Mouse (Mus musculus): ENCODE data around the gene Auts2. TPM values are rescaled to one million over a fixed set of nuclear protein-coding genes. Genes with fewer than 3 reads are reported as not detected.

Auts2 gene
- polyA plus RNA-seq, 1 experiment from 2014 or later: 19.0 TPM

GRCm38 (mm10) chr5:131812483-131813063 is 730.6 kb downstream of the Auts2 start:
- Histone ChIP-seq H3K4me2 (replicated peaks) (no peak overlapping the region), H3K4me1 (replicated peaks) (peaks cover 11% of the 10 kb centered on the region; the same call in 1 of the 2 replicates), H3K27ac (no peak overlapping the region), H3K4me3 (replicated peaks) (no peak overlapping the region), H3K36me3 (no peaks in the 10 kb centered on the region), H3K27me3 (replicated peaks) (no peaks in the 10 kb centered on the region), H3K9me3 (no peaks in the 10 kb centered on the region), H3K9ac (no peak overlapping the region)
- WGBS: 83% methylated on average over 10 of the region's 10 CpGs
- ATAC-seq: no peak

GRCm38 (mm10) chr5:131806350-131806749 is 736.8 kb downstream of the Auts2 start:
- Histone ChIP-seq H3K9ac (no peak overlapping the region), H3K4me3 (replicated peaks) (no peak overlapping the region), H3K36me3 (no peaks in the 10 kb centered on the region), H3K4me1 (replicated peaks) (no peaks in the 10 kb centered on the region), H3K27me3 (replicated peaks) (no peaks in the 10 kb centered on the region), H3K4me2 (replicated peaks) (no peak overlapping the region), H3K9me3 (no peaks in the 10 kb centered on the region), H3K27ac (no peak overlapping the region)
- WGBS: 82% methylated on average over 2 of the region's 2 CpGs
- no peak for ATAC-seq

GRCm38 (mm10) chr5:131805277-131805676 is 737.9 kb downstream of the Auts2 start:
- Histone ChIP-seq H3K4me3 (replicated peaks) (no peak overlapping the region), H3K27ac (no peak overlapping the region)
- WGBS: 74% methylated on average over 4 of the region's 4 CpGs

GRCm38 (mm10) chr5:131803609-131804008 is 739.5 kb downstream of the Auts2 start:
- 75% methylated on average over 10 of the region's 10 CpGs for WGBS
- Histone ChIP-seq H3K9ac (no peak overlapping the region), H3K27me3 (replicated peaks) (no peaks in the 10 kb centered on the region), H3K4me1 (replicated peaks) (no peaks in the 10 kb centered on the region), H3K9me3 (no peaks in the 10 kb centered on the region), H3K36me3 (no peaks in the 10 kb centered on the region), H3K4me2 (replicated peaks) (no peak overlapping the region), H3K27ac (no peak overlapping the region), H3K4me3 (replicated peaks) (no peak overlapping the region)
- ATAC-seq: no peak

More at GRCm38 (mm10) chr5:131805277-131805676, 737.9 kb downstream of the Auts2 start:
- ATAC-seq: no peak
- no peaks in the 10 kb centered on the region for H3K4me1 ChIP-seq (replicated peaks)
- no peaks in the 10 kb centered on the region for H3K9me3 ChIP-seq
- no peak overlapping the region for H3K9ac ChIP-seq
- no peak overlapping the region for H3K4me2 ChIP-seq (replicated peaks)
- H3K36me3 ChIP-seq: no peaks in the 10 kb centered on the region
- no peaks in the 10 kb centered on the region for H3K27me3 ChIP-seq (replicated peaks)

- Histone ChIP-seq H3K9ac (no peak overlapping the region), H3K36me3 (no peaks in the 10 kb centered on the region), H3K27ac (no peak overlapping the region), H3K4me1 (replicated peaks) (no peaks in the 10 kb centered on the region), H3K4me3 (replicated peaks) (no peak overlapping the region), H3K9me3 (no peaks in the 10 kb centered on the region), H3K4me2 (replicated peaks) (no peak overlapping the region), H3K27me3 (replicated peaks) (no peaks in the 10 kb centered on the region)
- WGBS: 52% methylated on average over 6 of the region's 6 CpGs
- ATAC-seq: no peak
Observed at GRCm38 (mm10) chr5:131802340-131803036, 740.7 kb downstream of the Auts2 start.

GRCm38 (mm10) chr5:131801924-131802323 is 741.2 kb downstream of the Auts2 start:
- ATAC-seq: no peak
- Histone ChIP-seq H3K27ac (no peak overlapping the region), H3K4me1 (replicated peaks) (no peaks in the 10 kb centered on the region), H3K4me3 (replicated peaks) (no peak overlapping the region), H3K9me3 (no peaks in the 10 kb centered on the region), H3K4me2 (replicated peaks) (no peak overlapping the region), H3K27me3 (replicated peaks) (no peaks in the 10 kb centered on the region), H3K36me3 (no peaks in the 10 kb centered on the region), H3K9ac (no peak overlapping the region)
- WGBS: 66% methylated on average over 6 of the region's 6 CpGs

GRCm38 (mm10) chr5:131798373-131798772 is 744.8 kb downstream of the Auts2 start:
- Histone ChIP-seq H3K27me3 (replicated peaks) (no peaks in the 10 kb centered on the region), H3K36me3 (no peaks in the 10 kb centered on the region), H3K9ac (no peak overlapping the region), H3K4me2 (replicated peaks) (no peak overlapping the region), H3K27ac (no peak overlapping the region), H3K4me3 (replicated peaks) (no peak overlapping the region), H3K4me1 (replicated peaks) (no peaks in the 10 kb centered on the region), H3K9me3 (no peaks in the 10 kb centered on the region)
- ATAC-seq: no peak
- 81% methylated on average over 5 of the region's 5 CpGs for WGBS

GRCm38 (mm10) chr5:131797044-131797443 is 746.1 kb downstream of the Auts2 start:
- Histone ChIP-seq H3K9ac (no peak overlapping the region), H3K4me3 (replicated peaks) (no peak overlapping the region), H3K4me1 (replicated peaks) (no peaks in the 10 kb centered on the region), H3K4me2 (replicated peaks) (no peak overlapping the region), H3K9me3 (no peaks in the 10 kb centered on the region), H3K27ac (no peak overlapping the region), H3K36me3 (no peaks in the 10 kb centered on the region), H3K27me3 (replicated peaks) (no peaks in the 10 kb centered on the region)
- no peak for ATAC-seq

GRCm38 (mm10) chr5:131794411-131795133 is 748.6 kb downstream of the Auts2 start:
- no peak overlapping the region for H3K27ac ChIP-seq
- no peak for ATAC-seq

GRCm38 (mm10) chr5:131789601-131790000 is 753.5 kb downstream of the Auts2 start:
- H3K4me3 ChIP-seq (replicated peaks): no peak overlapping the region
- 36% methylated on average over 8 of the region's 8 CpGs for WGBS
- ATAC-seq: peak; percentile 86
- H3K4me2 ChIP-seq (replicated peaks): no peak overlapping the region
- no peak overlapping the region for H3K9ac ChIP-seq
- no peaks in the 10 kb centered on the region for H3K4me1 ChIP-seq (replicated peaks)
- no peaks in the 10 kb centered on the region for H3K9me3 ChIP-seq
- no peaks in the 10 kb centered on the region for H3K27me3 ChIP-seq (replicated peaks)
- no peak overlapping the region for H3K27ac ChIP-seq
- no peaks in the 10 kb centered on the region for H3K36me3 ChIP-seq

More at GRCm38 (mm10) chr5:131794411-131795133, 748.6 kb downstream of the Auts2 start:
- WGBS: 65% methylated on average over 18 of the region's 18 CpGs
- Histone ChIP-seq H3K9ac (no peak overlapping the region), H3K9me3 (no peaks in the 10 kb centered on the region), H3K4me2 (replicated peaks) (no peak overlapping the region), H3K4me1 (replicated peaks) (no peaks in the 10 kb centered on the region), H3K36me3 (no peaks in the 10 kb centered on the region), H3K27me3 (replicated peaks) (no peaks in the 10 kb centered on the region), H3K4me3 (replicated peaks) (no peak overlapping the region)

GRCm38 (mm10) chr5:131788008-131788407 is 755.1 kb downstream of the Auts2 start:
- WGBS: 80% methylated on average over 6 of the region's 6 CpGs
- H3K4me3 ChIP-seq (replicated peaks): no peak overlapping the region
- no peak for ATAC-seq

GRCm38 (mm10) chr5:131783241-131783640 is 759.9 kb downstream of the Auts2 start:
- WGBS: 79% methylated on average over 3 of the region's 3 CpGs
- Histone ChIP-seq H3K4me1 (replicated peaks) (no peaks in the 10 kb centered on the region), H3K4me2 (replicated peaks) (no peak overlapping the region), H3K36me3 (no peaks in the 10 kb centered on the region), H3K9me3 (no peaks in the 10 kb centered on the region), H3K27ac (no peak overlapping the region), H3K9ac (no peak overlapping the region), H3K27me3 (replicated peaks) (no peaks in the 10 kb centered on the region), H3K4me3 (replicated peaks) (no peak overlapping the region)
- no peak for ATAC-seq

More at GRCm38 (mm10) chr5:131788008-131788407, 755.1 kb downstream of the Auts2 start:
- H3K36me3 ChIP-seq: no peaks in the 10 kb centered on the region
- H3K27me3 ChIP-seq (replicated peaks): no peaks in the 10 kb centered on the region
- no peaks in the 10 kb centered on the region for H3K4me1 ChIP-seq (replicated peaks)
- H3K4me2 ChIP-seq (replicated peaks): no peak overlapping the region
- H3K27ac ChIP-seq: no peak overlapping the region
- no peak overlapping the region for H3K9ac ChIP-seq
- no peaks in the 10 kb centered on the region for H3K9me3 ChIP-seq
